Mouse (Mus musculus) thymus, postnatal 0 days (tissue): ENCODE data around the gene Eno3. TPM values are rescaled to one million over a fixed set of nuclear protein-coding genes. Genes with fewer than 3 reads are reported as not detected.

Experiments used
- DNase-seq: peaks from one replicate; pipeline ENCODE4 v3.0.0-alpha.2; 2015; ENCODE audit warnings: low spot score
- polyA plus RNA-seq: library from polyadenylated mRNA; unstranded; fragments of >200 nt; fragmentation: Nextera tagmentation; extraction: Ambion mirVana; gene quantifications from 2 replicates; pipeline ENCODE4 v1.2.1, GENCODE M21; 2015

Gene Eno3
- polyA plus RNA-seq, result 13.1 and 14.7 TPM in 2 replicates

DNA sequence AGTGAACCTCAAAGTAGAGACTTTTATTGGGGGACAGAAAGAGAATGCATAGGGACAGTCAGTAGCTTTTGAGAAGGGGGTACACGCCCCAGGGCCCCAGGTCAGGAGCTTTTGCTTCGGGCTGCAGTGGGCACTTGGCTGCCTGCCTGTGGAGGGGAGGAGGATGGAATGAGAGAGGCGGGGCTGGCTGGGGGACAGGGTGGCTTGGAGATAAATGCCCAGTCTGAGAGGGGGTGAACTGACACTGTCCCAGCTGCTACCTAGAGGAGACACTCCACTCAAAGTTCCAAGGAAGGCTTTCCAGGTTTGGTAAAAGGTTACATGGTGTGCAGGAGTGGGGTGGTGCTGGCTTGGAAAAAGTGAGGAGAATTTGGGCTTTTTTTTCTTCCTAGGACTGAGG lies at the start of gene Eno3:
TSS of gene Eno3 (plus strand) at position 239 of the 400 bp plus-strand sequence.
- no peak for DNase-seq

DNA sequence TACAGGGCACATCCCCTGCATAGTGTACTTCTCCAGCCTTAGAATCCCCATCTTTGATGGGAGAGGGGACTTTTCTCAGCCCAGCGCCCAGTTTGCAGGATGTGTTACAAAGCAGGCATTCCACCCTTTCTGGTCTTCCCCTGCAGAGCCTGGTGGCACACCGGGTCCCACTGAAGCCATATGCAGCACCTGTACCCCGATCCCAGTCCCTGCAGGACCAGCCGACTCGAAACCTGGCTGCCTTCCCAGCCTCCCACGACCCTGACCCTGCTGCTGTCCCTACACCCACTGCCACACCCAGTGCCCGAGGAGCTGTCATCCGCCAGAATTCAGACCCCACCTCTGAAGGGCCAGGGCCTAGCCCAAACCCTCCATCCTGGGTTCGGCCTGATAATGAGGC lies 49.4 kb upstream of the Eno3 start:
- no peak for DNase-seq

DNA sequence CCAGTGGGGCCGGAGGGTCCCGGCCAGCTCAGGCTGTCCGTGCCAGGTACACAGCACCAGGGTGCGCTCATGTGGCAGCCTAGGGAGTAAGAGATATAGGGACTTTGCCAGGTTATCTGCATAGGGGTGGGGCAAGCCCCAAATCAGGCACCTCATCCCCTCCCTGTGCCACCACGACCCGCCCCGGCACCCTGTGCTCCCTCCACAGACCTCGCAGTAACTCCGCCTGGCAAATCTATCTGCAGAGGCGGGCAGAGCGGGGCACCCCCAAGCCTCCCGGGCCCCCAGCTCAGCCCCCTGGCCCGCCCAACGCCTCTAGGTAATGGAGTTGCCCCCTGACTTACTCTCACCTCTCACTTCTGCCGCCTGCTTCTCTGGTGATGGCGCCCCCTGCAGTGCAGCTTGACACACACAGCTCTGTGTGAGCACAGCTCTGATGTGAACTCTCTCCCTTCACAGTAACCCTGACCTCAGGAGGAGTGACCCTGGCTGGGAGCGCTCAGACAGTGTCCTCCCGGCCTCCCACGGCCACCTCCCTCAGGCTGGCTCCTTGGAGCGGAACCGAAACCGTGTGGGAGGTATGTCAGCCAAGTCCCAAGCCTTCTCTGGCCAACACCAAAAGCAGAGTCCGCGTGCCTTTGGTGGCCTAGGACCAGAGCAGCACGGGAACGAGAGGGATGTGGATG lies 48.5 kb upstream of the Eno3 start:
- peak; percentile 36 for DNase-seq

DNA sequence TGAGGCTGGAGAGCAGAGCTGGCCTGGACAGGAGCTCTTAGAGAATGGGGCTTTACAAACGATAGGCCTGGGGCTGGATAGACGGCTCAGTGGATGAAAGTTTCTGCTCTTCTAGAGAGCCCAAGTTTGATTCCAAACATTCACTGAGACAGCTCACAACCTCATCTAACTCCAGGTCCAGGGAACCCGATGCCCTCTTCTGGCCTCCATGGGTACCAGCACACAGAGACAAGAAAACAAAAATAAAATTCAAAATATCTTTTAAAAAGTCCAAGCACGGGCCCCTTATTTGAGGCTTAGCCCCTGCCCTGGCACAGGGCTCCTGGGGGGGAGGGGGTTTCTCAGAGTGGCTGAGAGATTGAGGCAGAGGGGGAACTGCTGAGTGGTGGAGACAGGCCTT lies 46.2 kb upstream of the Eno3 start:
- no peak for DNase-seq

DNA sequence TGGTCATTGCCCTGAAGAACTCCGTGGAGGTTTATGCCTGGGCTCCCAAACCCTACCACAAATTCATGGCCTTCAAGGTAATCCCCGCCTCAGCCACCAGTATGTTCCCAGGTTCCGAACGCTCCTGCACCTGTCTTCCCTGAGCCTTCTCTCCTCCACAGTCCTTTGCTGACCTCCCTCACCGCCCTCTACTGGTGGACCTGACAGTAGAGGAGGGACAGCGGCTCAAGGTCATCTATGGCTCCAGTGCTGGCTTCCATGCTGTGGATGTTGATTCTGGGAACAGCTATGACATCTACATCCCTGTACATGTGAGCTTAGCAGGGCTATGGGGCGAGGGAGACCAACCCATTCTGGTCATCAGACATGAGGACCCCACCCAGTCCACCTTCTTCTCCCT lies 44.5 kb upstream of the Eno3 start:
- DNase-seq, result no peak

DNA sequence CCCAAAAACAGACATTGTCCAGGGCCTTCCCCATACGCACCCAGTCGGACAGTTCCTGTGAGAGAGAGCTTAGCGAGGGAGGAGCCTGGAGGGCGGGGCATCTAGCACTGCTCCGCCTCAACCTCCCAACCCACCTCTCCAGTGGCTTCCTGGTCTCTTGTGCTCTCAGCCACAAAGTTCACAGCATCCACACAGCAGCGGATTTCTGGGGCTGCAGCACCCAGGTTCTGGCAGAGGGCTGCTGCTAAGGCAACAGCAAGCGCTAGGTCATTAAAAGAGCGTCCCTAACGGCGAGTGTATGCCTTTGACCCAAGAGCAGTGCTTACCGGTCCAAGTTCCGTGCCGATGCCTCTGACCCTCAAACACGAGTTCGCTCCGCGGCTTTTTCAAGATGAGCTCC lies 41.9 kb upstream of the Eno3 start:
- peak; percentile 83 for DNase-seq

DNA sequence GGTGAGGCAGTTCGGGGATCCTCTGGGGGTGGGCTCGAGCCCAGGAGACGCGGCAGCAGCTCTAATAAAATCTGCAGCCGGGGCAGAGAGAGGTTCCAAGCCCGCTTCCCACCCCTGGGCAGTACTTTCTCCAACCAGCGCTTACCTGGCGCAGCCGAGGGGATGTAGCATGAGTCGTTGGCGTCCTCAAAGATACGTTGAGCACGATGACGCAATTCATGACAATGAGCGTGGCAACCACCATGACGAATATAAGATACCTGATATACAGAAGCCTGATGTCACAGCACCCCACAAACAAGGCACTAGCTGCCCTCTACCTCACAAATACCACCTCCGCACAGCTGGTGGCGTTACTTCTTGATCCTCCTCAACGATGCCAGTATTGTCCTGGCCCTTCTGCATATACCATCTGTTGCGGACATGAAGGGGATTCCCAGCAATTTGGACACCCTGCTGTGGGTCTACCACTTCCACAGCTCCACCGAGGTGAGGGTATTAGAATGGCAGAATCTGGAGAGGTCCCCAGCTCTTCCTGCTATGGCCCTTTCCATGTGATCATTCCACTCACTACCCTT lies 41.4 kb upstream of the Eno3 start, which contains the start of gene 4930544D05Rik:
TSS of gene 4930544D05Rik (plus strand) at position 333 of the 578 bp plus-strand sequence.
- peak; percentile 29 for DNase-seq

DNA sequence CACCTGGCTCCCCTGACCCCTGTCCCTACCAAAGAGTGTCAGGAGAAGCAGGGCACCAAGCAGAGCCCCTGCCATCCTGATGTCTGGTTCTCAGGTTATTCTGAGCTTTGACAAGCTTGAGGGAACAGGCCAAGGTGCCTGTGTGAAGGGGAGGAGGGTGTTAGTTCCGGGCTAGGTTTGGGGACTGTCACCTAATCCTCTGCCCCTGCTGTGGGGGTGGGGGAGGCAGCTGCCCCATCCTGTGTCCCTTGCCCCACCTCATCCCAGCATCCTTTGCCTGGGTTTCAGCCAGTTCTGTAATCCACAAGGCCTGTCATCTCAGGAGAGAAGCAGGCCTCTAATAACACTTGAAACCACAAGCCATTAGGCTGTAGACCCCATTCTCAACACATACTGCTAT lies 37.9 kb upstream of the Eno3 start, which contains the start of gene Chrne:
TSS of gene Chrne (minus strand) at position 116 of the 400 bp plus-strand sequence.
- DNase-seq, result no peak

DNA sequence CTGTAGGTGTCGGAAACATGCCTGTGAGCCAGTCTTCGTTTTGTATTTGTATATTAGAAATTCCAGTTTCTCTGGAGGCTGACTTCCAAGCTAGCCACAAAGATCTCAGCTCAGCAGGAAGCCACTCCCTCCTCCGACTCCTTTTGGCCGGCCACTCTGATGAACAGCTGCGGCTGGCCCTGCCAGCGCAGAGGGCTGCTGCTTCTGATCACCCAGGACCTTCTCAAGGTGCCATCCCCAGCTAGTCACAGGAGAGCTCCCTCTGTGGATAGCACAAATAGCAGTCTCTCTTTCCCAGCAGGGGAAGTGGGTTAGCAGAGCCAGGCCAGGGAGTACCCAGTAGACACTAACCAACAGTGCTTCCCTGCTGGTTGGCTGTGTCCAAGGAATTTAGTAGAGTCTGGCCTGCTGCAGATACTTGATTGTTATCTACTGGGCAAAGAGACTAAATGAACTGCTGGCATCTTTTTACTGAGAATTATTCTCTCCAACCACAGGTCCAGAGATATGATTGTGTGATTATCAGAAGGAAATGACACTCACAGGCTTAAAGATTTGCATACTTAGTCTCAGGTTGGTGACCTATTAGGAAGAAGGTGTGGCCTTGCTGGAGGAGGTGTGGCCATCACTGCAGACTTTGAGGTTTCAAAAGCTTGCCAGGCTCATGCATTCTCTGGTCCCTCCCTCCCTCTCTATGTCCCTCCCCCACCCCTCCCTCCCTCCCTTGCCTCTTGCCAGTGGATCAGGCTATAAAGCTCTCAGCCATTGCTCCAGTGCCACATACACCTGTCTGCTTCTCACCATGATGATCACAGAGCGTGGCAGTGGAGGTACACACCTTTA lies 34.8 kb upstream of the Eno3 start:
- no peak for DNase-seq

DNA sequence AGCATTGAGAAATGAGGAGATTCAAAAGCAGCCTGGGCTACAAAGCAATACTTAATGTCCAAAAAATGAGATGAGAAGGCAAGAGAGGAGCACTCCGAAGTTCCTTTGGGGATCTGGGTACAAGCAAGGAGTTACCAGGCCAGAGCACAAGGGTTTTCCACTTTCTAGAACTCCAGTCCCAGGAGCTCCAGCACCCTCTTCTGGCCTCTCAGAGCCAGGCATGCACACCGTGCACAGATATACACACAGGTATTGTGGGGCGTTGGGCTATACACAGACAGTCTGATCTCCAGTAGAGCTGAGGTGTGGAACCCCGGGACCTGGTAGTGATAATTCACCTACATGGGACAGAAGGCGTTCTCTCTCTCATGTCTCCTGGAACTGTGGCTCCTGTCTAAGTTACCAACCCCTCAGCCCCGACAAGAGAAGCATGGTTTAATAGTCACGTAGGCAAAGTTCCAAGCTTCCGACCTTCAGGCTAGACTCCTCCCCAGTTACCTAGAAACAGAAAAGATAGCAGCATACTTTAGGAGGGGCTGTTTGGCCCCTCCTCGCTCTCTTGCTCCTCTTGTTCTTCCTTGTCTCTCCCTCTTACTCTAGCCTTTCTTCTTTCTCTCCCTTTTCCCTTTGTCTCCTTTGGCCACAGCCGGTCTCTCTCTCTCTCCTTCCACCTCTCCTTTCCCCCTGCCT lies 33.8 kb upstream of the Eno3 start:
- no peak for DNase-seq

DNA sequence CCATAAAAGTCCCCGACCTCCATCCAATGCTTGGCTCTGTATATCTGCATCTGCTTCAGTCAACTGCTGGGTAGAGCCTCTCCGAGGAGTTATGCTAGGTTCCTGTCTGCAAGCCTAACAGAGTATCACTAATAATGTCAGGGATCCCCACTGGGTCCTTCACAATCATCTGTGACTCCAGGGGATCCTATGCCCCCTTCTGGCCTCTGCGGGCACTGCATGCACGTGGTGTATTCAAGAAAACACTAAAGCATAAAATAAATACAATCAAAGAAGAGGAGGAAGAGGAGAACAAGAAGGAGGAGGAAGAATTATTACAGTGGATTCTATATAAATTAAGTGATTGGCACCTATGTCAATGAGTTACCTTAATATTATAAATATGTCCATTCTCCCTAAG lies 31.5 kb upstream of the Eno3 start:
- DNase-seq, result peak; percentile 68

DNA sequence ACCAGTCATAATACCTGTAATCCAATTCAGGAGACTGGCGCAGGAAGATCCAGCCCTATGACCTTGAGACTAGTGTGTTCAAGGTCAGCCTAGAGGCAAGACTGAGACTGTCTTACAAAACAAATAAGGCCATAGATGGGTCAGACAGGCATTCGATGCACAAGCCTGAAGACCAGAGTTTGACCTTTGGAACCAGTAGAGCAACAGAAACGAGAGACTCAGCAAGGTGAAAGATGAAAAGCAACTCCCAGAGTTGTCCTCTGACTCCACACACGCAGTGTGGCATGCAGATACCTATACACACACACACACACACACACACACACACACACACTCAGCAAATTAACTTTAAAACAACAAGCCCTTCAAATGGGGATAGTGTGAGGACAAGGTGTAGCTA lies 30.1 kb upstream of the Eno3 start:
- no peak for DNase-seq

DNA sequence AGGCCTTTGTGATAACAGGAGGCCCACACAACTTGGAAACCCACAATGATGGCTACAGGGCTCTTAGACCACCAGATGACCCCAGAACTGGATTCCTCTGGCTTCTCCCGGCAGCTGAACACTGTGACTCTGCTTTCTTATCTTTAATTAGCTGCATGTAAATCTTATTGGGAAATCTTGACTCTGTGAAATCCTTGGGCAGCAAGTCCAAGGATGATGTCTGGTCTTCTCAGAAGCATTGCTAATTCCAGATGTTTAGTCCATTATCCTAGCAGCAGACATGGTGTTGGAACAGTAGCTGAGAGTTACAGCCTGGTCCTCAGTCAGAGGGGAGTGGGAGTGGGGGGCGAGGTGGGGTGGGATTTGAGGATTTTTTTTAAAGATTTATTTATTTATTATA lies 28.6 kb upstream of the Eno3 start:
- DNase-seq, result no peak

DNA sequence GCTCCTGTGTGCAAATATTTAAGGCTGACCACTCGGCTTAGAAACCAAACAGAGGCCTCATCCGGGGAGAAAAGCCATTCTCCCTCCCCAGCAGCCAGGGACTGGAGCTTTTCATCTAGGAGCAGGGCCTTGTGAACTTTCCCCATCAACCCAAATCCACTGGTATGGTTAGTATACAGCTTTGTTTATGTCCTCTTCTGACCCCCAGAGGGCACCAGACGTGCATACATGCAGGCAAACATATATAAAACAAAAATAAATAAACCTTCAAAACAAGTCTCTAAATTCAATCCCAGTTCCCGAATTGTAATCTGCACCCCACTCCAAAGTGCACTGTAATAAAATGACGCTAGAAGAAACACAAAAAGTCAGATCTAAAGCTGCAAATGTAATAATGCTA lies 27.4 kb upstream of the Eno3 start:
- DNase-seq, result peak; percentile 59

DNA sequence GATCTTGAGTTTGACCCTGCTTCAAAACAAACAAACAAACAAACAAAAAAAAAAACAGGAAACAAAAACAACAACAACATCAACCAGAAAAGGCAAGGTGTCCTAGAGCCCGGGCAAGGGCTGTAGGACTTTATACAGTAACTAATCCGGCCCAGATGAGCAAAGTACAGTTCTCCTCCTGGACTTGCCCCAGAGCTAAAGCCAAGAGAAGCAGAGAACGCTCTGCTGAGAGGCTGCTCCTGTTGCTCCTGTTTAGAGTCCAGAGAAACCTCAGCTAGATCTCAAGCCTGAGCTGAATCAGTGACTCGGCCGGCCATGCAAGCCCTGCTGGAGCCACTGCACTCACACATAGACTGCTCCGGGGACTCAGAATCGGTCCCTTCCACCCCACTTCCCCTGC lies 26.9 kb upstream of the Eno3 start:
- DNase-seq, result no peak

DNA sequence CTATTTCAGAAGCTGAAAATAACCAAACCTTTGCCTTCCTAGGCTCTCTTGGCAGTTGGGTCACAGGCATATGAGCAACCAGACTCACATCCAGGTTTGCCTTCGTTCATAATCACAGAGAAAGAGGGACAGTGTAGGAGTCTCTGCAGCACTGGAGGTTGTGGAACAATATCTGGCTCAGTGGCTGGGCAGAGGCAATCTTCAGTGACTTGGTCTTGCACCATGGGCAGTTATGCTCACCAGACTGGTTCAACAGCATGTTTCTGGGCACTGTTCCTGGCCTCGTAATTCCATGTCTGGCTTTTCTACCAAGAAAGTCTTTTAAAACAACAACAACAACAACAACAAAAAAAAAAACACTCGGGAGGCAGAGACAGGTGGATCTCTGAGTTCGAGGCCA lies 21.4 kb upstream of the Eno3 start:
- DNase-seq, result no peak

DNA sequence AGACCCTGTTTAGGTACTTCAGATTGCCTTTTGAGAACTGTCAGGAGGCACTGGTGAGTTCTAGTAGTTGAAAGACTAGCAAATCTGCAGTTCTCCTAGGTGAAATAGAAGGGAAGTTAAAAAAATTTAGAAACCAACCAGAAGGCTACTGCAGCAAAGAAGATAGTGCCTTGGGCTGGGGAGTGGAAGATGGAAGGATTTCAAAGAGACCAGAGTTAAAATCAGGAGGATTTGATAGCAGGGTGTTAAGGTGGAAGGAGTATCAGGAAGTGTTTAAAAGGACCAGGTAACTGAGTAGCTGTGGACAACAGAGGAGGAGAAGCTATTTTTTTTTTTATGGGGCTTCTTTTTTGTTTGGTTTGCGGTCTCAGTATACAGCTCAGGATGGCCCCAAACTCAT lies 19.2 kb upstream of the Eno3 start:
- DNase-seq, result no peak

DNA sequence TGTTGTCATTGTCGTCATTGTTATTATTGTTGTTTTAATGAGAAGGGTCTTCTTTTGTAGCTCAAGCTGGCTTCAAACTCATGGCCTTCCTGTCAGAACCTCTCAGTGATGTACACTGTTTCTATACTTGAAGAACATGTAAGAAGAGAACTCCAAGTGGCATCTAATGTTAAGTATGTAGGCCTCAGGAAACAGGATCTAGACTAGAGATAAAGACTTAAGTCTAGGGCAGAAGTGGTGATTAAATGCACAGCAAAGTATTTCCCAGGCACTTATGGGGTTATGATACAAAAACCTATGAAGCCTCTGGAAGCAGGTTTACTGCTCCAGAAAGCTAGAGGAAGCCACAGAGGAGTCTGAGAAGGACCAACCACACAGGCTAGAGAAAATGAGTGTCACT lies 18.7 kb upstream of the Eno3 start:
- no peak for DNase-seq

DNA sequence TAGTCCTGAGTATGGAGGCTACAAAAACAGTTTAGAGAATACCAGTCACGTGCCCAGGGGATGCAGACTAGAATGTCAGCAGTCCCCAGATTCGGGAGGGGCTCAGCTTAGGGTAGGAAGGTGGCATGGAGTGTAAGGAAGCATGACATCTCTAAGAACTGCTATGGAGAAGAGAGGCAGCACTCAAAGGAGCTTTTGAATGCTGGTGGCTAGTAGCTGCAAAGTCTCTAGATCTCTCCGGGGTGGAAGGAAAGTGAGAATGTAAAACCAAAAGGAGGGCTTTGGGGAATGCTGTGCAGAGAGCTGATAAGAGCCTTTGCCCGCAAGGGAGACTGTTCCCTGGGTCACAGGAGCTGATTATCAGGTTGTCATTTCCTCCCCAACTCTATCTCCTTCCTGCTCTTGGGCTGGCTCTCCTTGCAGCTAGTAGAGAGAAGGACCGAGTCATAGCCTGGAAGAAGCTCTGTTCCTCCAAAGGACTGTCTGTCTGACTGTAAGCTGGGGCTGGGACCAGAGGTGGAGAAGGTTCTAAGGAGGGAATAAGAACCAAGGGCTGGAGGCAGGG lies 18.2 kb upstream of the Eno3 start, which contains the start of gene Gp1ba:
TSS of gene Gp1ba (plus strand) at position 409 of the 565 bp plus-strand sequence.
- no peak for DNase-seq

DNA sequence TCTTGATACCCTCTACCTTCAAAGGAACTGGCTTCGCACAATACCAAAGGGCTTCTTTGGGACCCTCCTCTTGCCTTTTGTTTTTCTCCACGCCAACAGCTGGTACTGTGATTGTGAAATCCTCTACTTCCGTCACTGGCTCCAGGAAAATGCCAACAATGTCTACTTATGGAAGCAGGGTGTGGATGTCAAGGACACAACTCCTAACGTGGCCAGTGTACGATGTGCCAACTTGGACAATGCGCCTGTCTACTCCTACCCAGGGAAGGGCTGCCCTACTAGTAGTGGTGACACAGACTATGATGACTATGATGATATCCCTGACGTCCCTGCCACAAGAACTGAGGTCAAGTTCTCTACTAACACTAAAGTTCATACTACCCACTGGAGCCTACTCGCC lies 17.0 kb upstream of the Eno3 start:
- no peak for DNase-seq

DNA sequence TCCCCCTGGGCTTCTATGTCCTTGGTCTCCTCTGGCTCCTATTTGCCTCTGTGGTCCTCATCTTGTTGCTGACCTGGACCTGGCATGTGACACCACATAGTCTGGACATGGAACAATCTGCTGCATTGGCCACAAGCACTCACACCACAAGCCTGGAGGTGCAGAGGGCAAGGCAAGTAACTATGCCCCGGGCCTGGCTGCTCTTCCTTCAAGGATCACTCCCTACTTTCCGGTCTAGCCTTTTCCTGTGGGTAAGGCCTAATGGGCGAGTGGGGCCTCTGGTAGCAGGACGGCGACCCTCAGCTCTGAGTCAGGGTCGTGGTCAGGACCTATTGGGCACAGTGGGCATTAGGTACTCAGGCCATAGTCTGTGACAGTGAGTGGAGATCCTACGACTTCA lies 15.8 kb upstream of the Eno3 start:
- no peak for DNase-seq
